Mouse (Mus musculus) heart, embryonic 10.5 days (tissue): ENCODE measurements around the gene Zfyve1. TPM values are rescaled to one million over a fixed set of nuclear protein-coding genes. Genes with fewer than 3 reads are reported as not detected.
"Not testable (repeated sequence)": the region's sequence is repeated elsewhere in the genome, so short reads cannot be mapped to it uniquely, and the experiment has no call there.

Source experiments
- DNase-seq: peaks from one replicate; pipeline ENCODE4 v3.0.0-alpha.2; 2017; ENCODE audit warnings: low spot score
- H3K27ac ChIP-seq: fragments of 300-500 bp; sonication (generic); 2 replicates; pipeline ENCODE4 v1.5.1; 2016; ENCODE audit warnings: mild to moderate bottlenecking
- H3K27me3 ChIP-seq: fragments of 300-500 bp; sonication (generic); 2 replicates; pipeline ENCODE4 v1.6.1; 2016; ENCODE audit warnings: mild to moderate bottlenecking; ENCODE audit not compliant: poor library complexity, insufficient read depth, severe bottlenecking
- H3K36me3 ChIP-seq: fragments of 300-500 bp; sonication (generic); 2 replicates; pipeline ENCODE4 v1.6.1; 2016; ENCODE audit warnings: mild to moderate bottlenecking, moderate library complexity
- H3K4me1 ChIP-seq: fragments of 300-500 bp; sonication (generic); 2 replicates; pipeline ENCODE4 v1.6.1; 2016; ENCODE audit warnings: mild to moderate bottlenecking
- H3K4me3 ChIP-seq: fragments of 300-500 bp; sonication (generic); 2 replicates; pipeline ENCODE4 v1.5.1; 2016; ENCODE audit warnings: mild to moderate bottlenecking, moderate library complexity
- H3K9me3 ChIP-seq: fragments of 300-500 bp; sonication (generic); 2 replicates; pipeline ENCODE4 v1.6.1; 2016; ENCODE audit warnings: mild to moderate bottlenecking, moderate library complexity
- WGBS: fragments of 180-500 bp; shearing (Covaris S2); methylation state at CpG from one replicate; pipeline ENCODE4 v1.1.7; 2016; 5-methylcytosine and 5-hydroxymethylcytosine counted together
- polyA plus RNA-seq: library from polyadenylated mRNA; unstranded; fragments of >200 nt; fragmentation: Nextera tagmentation; extraction: Ambion mirVana; gene quantifications from 2 replicates; pipeline ENCODE4 v1.2.1, GENCODE M21; 2016

The Zfyve1 gene
- polyA plus RNA-seq = 17.8 and 18.7 TPM in 2 replicates

DNA sequence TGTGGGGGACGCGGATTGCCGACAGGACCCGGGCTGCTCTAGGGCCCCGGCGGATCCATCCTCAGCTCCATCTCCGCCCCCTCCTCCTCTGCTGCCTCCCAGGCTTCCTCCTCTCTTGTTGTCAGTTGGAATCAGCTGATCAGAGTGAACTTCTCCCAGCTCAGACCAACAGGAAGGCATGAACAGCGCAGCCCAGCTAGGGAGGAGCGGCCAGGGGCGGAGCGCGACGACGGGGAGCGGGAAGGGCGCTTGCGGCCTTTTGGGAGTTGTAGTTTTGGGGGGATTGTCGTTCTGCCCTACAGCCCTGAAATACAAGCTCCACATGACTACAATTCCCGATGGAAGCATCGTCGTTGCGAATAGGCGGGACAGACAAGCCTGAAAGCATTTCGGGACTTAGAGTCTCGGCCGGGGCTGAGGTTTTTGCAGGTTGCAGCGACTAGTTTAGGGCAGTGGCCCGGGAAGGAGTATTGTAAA lies at the start of gene Zfyve1:
Zfyve1 (minus strand) TSS at position 198 of the 477 bp plus-strand sequence.
- Histone ChIP-seq H3K4me3 (peak within 1 kb of the TSS; percentile 96), H3K27me3 (peaks cover 5% of the 10 kb centered on the region; the same call in 1 of the 2 replicates), H3K4me1 (peaks cover 20% of the 10 kb centered on the region), H3K36me3 (peaks cover 29% of the 10 kb centered on the region), H3K27ac (peak within 1 kb of the TSS; percentile 96), H3K9me3 (no peaks in the 10 kb centered on the region)
- under 1% methylated on average over 28 of the region's 28 CpGs for WGBS
- peak; percentile 98 for DNase-seq

- H3K4me1 ChIP-seq = no peaks in the 10 kb centered on the region
- no peak overlapping the region for H3K27ac ChIP-seq
- DNase-seq = no peak
- 83% methylated on average over 1 of the region's 1 CpGs for WGBS
- H3K9me3 ChIP-seq = no peaks in the 10 kb centered on the region
- no peaks in the 10 kb centered on the region for H3K27me3 ChIP-seq
- peaks cover 65% of the 10 kb centered on the region for H3K36me3 ChIP-seq
- H3K4me3 ChIP-seq = no peak overlapping the region
These were observed 46.1 kb upstream of the Zfyve1 start for GRCm38 (mm10) chr12:83643116-83643515.

DNA sequence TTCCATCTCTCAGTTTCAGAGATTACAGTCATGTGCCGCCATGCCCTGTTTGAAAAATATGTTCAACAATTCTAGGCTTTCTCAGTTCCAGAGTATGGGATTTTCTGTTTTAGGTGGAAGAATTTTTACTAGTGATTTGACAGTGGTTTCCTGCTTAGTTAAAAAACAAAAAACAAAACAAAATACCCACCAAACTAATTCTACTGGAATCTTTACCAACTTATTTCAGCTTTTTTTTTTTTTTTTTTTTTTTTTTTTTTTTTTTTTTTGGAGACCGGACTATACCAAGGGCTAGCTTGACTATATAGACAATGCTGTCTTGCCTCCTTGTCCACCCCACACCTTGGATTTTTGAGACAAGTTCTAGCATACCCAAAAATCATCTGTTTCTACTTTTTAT lies 44.2 kb upstream of the Zfyve1 start:
- Histone ChIP-seq H3K9me3 (no peaks in the 10 kb centered on the region), H3K4me1 (peaks cover 1% of the 10 kb centered on the region; the same call in 1 of the 2 replicates), H3K27ac (no peak overlapping the region), H3K4me3 (no peak overlapping the region), H3K36me3 (peaks cover 69% of the 10 kb centered on the region), H3K27me3 (no peaks in the 10 kb centered on the region)
- WGBS = 96% methylated on average over 2 of the region's 2 CpGs
- no peak for DNase-seq

- Histone ChIP-seq H3K27ac (no peak overlapping the region), H3K9me3 (no peaks in the 10 kb centered on the region), H3K27me3 (no peaks in the 10 kb centered on the region), H3K4me3 (peak overlapping the region; percentile 98), H3K4me1 (peaks cover 8% of the 10 kb centered on the region; the same call in 1 of the 2 replicates), H3K36me3 (peaks cover 35% of the 10 kb centered on the region)
- DNase-seq = no peak
- WGBS = 55% methylated on average over 2 of the region's 2 CpGs
These were observed 36.8 kb upstream of the Zfyve1 start for GRCm38 (mm10) chr12:83633807-83634206.

DNA sequence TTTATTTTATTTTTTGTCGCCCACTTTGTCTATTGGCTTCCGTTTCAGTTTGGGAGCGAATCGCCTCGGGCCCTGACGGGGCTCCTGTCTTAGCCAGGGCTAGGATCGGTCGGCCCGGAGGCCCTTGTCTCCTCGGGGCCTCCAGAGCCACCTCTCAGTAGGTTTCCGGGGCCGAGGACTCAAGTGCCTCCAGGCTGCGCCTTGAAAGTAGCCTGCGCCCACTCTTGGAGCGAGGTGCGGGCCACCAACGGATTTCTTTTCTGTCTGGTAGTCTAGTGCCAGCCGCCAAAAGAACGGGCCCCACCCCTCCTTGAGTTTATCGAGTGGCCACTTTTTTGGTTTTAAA lies 35.6 kb upstream of the Zfyve1 start:
- peak; percentile 81 for DNase-seq
- Histone ChIP-seq H3K27ac (peak overlapping the region; percentile 96), H3K9me3 (no peaks in the 10 kb centered on the region), H3K4me3 (peak overlapping the region; percentile 98), H3K36me3 (peaks cover 28% of the 10 kb centered on the region), H3K27me3 (no peaks in the 10 kb centered on the region), H3K4me1 (peaks cover 8% of the 10 kb centered on the region; the same call in 1 of the 2 replicates)
- under 1% methylated on average over 20 of the region's 20 CpGs for WGBS

GRCm38 (mm10) chr12:83631743-83632679 lies 35.0 kb upstream of the Zfyve1 start:
- H3K4me3 ChIP-seq = peak overlapping the region; percentile 98
- H3K9me3 ChIP-seq = no peaks in the 10 kb centered on the region
- peaks cover 8% of the 10 kb centered on the region; the same call in 1 of the 2 replicates for H3K4me1 ChIP-seq
- under 1% methylated on average over 66 of the region's 68 CpGs for WGBS
- H3K27me3 ChIP-seq = no peaks in the 10 kb centered on the region
- peaks cover 21% of the 10 kb centered on the region for H3K36me3 ChIP-seq
- DNase-seq = peak; percentile 98
- peak overlapping the region; percentile 96 for H3K27ac ChIP-seq

DNA sequence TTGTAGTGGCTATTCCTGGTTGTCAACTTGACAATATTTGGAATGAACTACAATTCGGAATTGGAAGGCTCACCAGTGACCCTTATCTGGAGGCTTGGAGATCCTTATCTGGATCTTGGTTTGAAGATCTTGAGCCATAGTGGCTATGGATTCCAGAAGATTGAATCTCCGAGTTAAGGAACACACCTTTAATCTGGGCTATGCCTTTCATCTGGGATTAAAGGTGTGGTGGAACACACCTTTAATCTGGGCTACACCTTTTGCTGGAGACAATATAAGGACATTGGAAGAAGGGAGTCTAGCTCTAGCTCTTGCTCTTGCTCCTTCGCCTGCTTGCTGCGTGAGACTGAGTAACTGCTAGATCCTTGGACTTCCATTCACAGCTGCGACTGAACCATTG lies 33.9 kb upstream of the Zfyve1 start, which contains the start of gene Rbm25:
Rbm25 (plus strand) TSS at position 301 of the 400 bp plus-strand sequence.
- not testable (repeated sequence) for H3K4me1 ChIP-seq, H3K9me3 ChIP-seq, DNase-seq, H3K27me3 ChIP-seq
- no CpG with 5 or more reads among the region's 5 CpGs for WGBS
- H3K27ac ChIP-seq = peak within 1 kb of the TSS; percentile 96
- peak within 1 kb of the TSS; percentile 98 for H3K4me3 ChIP-seq
- H3K36me3 ChIP-seq = peaks cover 10% of the 10 kb centered on the region

GRCm38 (mm10) chr12:83624321-83624720 lies 27.3 kb upstream of the Zfyve1 start:
- 90% methylated on average over 1 of the region's 1 CpGs for WGBS
- Histone ChIP-seq H3K27me3 (no peaks in the 10 kb centered on the region), H3K9me3 (no peaks in the 10 kb centered on the region), H3K4me1 (0 out of 2 replicates have a peak, but pooled peaks cover 2% of the 10 kb centered on the region), H3K4me3 (no peak overlapping the region), H3K36me3 (no peaks in the 10 kb centered on the region), H3K27ac (no peak overlapping the region)
- no peak for DNase-seq

GRCm38 (mm10) chr12:83622031-83622755 lies 25.2 kb upstream of the Zfyve1 start:
- Histone ChIP-seq H3K4me3 (no peak overlapping the region), H3K9me3 (no peaks in the 10 kb centered on the region), H3K27me3 (no peaks in the 10 kb centered on the region), H3K27ac (no peak overlapping the region), H3K36me3 (no peaks in the 10 kb centered on the region), H3K4me1 (0 out of 2 replicates have a peak, but pooled peaks cover 2% of the 10 kb centered on the region)
- DNase-seq = no peak
- 76% methylated on average over 6 of the region's 6 CpGs for WGBS

DNA sequence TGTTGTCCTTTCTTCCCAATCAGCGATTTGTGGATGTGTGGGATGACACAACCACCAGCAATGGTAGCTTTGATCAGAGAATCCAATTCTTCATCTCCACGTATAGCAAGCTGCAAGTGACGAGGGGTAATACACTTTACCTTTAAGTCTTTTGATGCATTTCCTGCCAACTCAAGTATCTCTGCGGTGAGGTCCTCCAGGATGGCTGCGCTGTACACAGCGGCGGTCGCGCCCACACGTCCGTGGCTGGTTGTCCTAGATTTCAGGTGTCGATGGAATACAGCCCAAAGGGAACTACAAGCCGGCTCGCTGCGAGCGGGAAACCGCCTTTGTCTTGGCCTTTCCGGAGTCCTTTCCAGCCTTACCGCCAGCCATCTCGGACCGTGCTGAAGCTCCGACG lies 23.7 kb upstream of the Zfyve1 start:
- H3K27me3 ChIP-seq, H3K4me1 ChIP-seq, H3K36me3 ChIP-seq, DNase-seq, H3K27ac ChIP-seq, H3K9me3 ChIP-seq: not testable (repeated sequence)
- peak overlapping the region; percentile 25; the same call in 1 of the 2 replicates for H3K4me3 ChIP-seq
- WGBS = 40% methylated on average over 23 of the region's 23 CpGs

GRCm38 (mm10) chr12:83618981-83619380 lies 22.0 kb upstream of the Zfyve1 start:
- Histone ChIP-seq H3K36me3 (no peaks in the 10 kb centered on the region), H3K4me3 (no peak overlapping the region), H3K4me1 (0 out of 2 replicates have a peak, but pooled peaks cover 2% of the 10 kb centered on the region), H3K27me3 (no peaks in the 10 kb centered on the region), H3K27ac (no peak overlapping the region), H3K9me3 (no peaks in the 10 kb centered on the region)
- WGBS = 83% methylated on average over 2 of the region's 2 CpGs
- DNase-seq = no peak

- no peaks in the 10 kb centered on the region for H3K9me3 ChIP-seq
- no peak overlapping the region for H3K4me3 ChIP-seq
- H3K27me3 ChIP-seq = no peaks in the 10 kb centered on the region
- H3K36me3 ChIP-seq = no peaks in the 10 kb centered on the region
- no peak for DNase-seq
- H3K27ac ChIP-seq = no peak overlapping the region
- H3K4me1 ChIP-seq = 0 out of 2 replicates have a peak, but pooled peaks cover 2% of the 10 kb centered on the region
- 94% methylated on average over 5 of the region's 5 CpGs for WGBS
These were observed 20.2 kb upstream of the Zfyve1 start for GRCm38 (mm10) chr12:83617261-83617660.
